Mouse (Mus musculus) fibroblast of lung, adult 2 months (primary cell): ENCODE data around the gene Fam102b.

Experiments
- DNase-seq: peaks from one replicate; pipeline ENCODE4 v3.0.0-alpha.2; 2011; ENCODE audit warnings: low read depth

Gene Fam102b

GRCm38 (mm10) chr3:108961226-108961625 is 66.2 kb downstream of the Fam102b start:
- DNase-seq, result no peak

- peak; percentile 15 for DNase-seq
Observed at GRCm38 (mm10) chr3:108959680-108960295, 67.6 kb downstream of the Fam102b start.

- DNase-seq, result no peak
Observed at GRCm38 (mm10) chr3:108957976-108958375, 69.4 kb downstream of the Fam102b start.

- no peak for DNase-seq
Observed at GRCm38 (mm10) chr3:108940996-108941395, 86.4 kb downstream of the Fam102b start.

GRCm38 (mm10) chr3:108940001-108940633 is 87.3 kb downstream of the Fam102b start, which contains the start of gene Gm9857:
Gene Gm9857, minus strand, starts transcription at chr3:108940445.
- no peak for DNase-seq

- DNase-seq, result no peak
Observed at GRCm38 (mm10) chr3:108939573-108939972, 87.8 kb downstream of the Fam102b start, which contains the start of gene Henmt1. Gene Henmt1, plus strand, starts transcription at chr3:108939873.

- DNase-seq, result no peak
Observed at GRCm38 (mm10) chr3:108938691-108939090, 88.7 kb downstream of the Fam102b start.

- DNase-seq, result no peak
Observed at GRCm38 (mm10) chr3:108933557-108933956, 93.8 kb downstream of the Fam102b start.

GRCm38 (mm10) chr3:108926308-108926707 is 101.1 kb downstream of the Fam102b start:
- DNase-seq, result no peak

- no peak for DNase-seq
Observed at GRCm38 (mm10) chr3:108925677-108926076, 101.7 kb downstream of the Fam102b start.

- no peak for DNase-seq
Observed at GRCm38 (mm10) chr3:108921822-108922221, 105.6 kb downstream of the Fam102b start.
